Mouse (Mus musculus) hindbrain, embryonic 14.5 days (tissue): ENCODE measurements around the gene Ntf3. TPM values are rescaled to one million over a fixed set of nuclear protein-coding genes. Genes with fewer than 3 reads are reported as not detected.
A peak's percentile ranks its signal among the peaks of the same experiment; 100 is the strongest.

ENCODE experiments used
- ATAC-seq: fragments of 200-750 bp; cut with Nextera tagmentation; 2 replicates; pipeline ENCODE4 v1.8.0; 2017; ENCODE audit warnings: moderate number of reproducible peaks, mild to moderate bottlenecking, moderate TSS enrichment, moderate library complexity; ENCODE audit not compliant: low FRiP score
- DNase-seq: peaks from one replicate; pipeline ENCODE4 v3.0.0-alpha.2; 2015; ENCODE audit warnings: low spot score
- H3K27ac ChIP-seq: fragments of 300-500 bp; sonication (generic); 2 replicates; pipeline ENCODE4 v1.5.1; 2014; ENCODE audit warnings: mild to moderate bottlenecking, moderate library complexity
- H3K27me3 ChIP-seq: fragments of 300-500 bp; sonication (generic); 2 replicates; pipeline ENCODE4 v1.6.1; 2014; ENCODE audit warnings: mild to moderate bottlenecking, low read length, mixed read lengths; ENCODE audit not compliant: control insufficient read depth, insufficient read depth
- H3K36me3 ChIP-seq: fragments of 300-500 bp; sonication (generic); replicated peaks from 2 replicates; pipeline ENCODE4 v1.6.1; 2014; ENCODE audit not compliant: control insufficient read depth, insufficient read depth
- H3K4me1 ChIP-seq: fragments of 300-500 bp; sonication (generic); replicated peaks from 2 replicates; pipeline ENCODE4 v1.6.1; 2014; ENCODE audit warnings: antibody characterized with exemption, low read length, mixed read lengths; ENCODE audit not compliant: control insufficient read depth, insufficient read depth
- H3K4me2 ChIP-seq: fragments of 300-500 bp; sonication (generic); replicated peaks from 2 replicates; pipeline ENCODE4 v1.6.1; 2014; ENCODE audit warnings: mild to moderate bottlenecking, moderate library complexity
- H3K4me3 ChIP-seq: fragments of 300-500 bp; sonication (generic); replicated peaks from 2 replicates; pipeline ENCODE4 v1.5.1; 2014; ENCODE audit warnings: mild to moderate bottlenecking, low read length
- H3K9ac ChIP-seq: fragments of 300-500 bp; sonication (generic); 2 replicates; pipeline ENCODE4 v1.6.1; 2014
- H3K9me3 ChIP-seq: fragments of 300-500 bp; sonication (generic); 2 replicates; pipeline ENCODE4 v1.6.1; 2016; ENCODE audit warnings: low read length; ENCODE audit not compliant: control insufficient read depth
- WGBS: fragments of 180-500 bp; shearing (Covaris S2); extraction: QIAGEN DNeasy Blood & Tissue Kit; methylation state at CpG from one replicate; pipeline ENCODE4 v1.1.7; 2014; 5-methylcytosine and 5-hydroxymethylcytosine counted together
- polyA plus RNA-seq: library from polyadenylated mRNA; unstranded; fragments of >200 nt; fragmentation: Nextera tagmentation; extraction: Ambion mirVana; gene quantifications from 2 replicates; pipeline ENCODE4 v1.2.1, GENCODE M21; 2014

The Ntf3 gene
- polyA plus RNA-seq, 1 experiment from 2014 or later: 3.0 TPM

GRCm38 (mm10) chr6:126110892-126111835 is 55.5 kb downstream of the Ntf3 start:
- Histone ChIP-seq H3K4me1 (no peaks in the 10 kb centered on the region), H3K27me3 (no peaks in the 10 kb centered on the region), H3K36me3 (no peaks in the 10 kb centered on the region), H3K9ac (no peak overlapping the region), H3K27ac (no peak overlapping the region), H3K9me3 (no peaks in the 10 kb centered on the region), H3K4me3 (no peak overlapping the region), H3K4me2 (no peak overlapping the region)
- DNase-seq (no peak), ATAC-seq (no peak)
- WGBS: 92% methylated on average over 15 of the region's 15 CpGs

- WGBS: 83% methylated on average over 5 of the region's 5 CpGs
- no peak overlapping the region for H3K9ac ChIP-seq
- H3K4me1 ChIP-seq: no peaks in the 10 kb centered on the region
Observed at GRCm38 (mm10) chr6:126109184-126109583, 57.5 kb downstream of the Ntf3 start.

GRCm38 (mm10) chr6:126108771-126109170 is 57.9 kb downstream of the Ntf3 start:
- H3K4me1 ChIP-seq: no peaks in the 10 kb centered on the region
- 84% methylated on average over 2 of the region's 2 CpGs for WGBS
- no peak overlapping the region for H3K4me3 ChIP-seq
- DNase-seq (no peak), ATAC-seq (no peak)
- H3K27ac ChIP-seq: no peak overlapping the region
- H3K9me3 ChIP-seq: no peaks in the 10 kb centered on the region
- H3K36me3 ChIP-seq: no peaks in the 10 kb centered on the region
- no peak overlapping the region for H3K9ac ChIP-seq
- H3K4me2 ChIP-seq: no peak overlapping the region
- H3K27me3 ChIP-seq: no peaks in the 10 kb centered on the region

More at GRCm38 (mm10) chr6:126109184-126109583, 57.5 kb downstream of the Ntf3 start:
- Histone ChIP-seq H3K4me3 (no peak overlapping the region), H3K27ac (no peak overlapping the region), H3K4me2 (no peak overlapping the region), H3K9me3 (no peaks in the 10 kb centered on the region), H3K27me3 (no peaks in the 10 kb centered on the region), H3K36me3 (no peaks in the 10 kb centered on the region)
- DNase-seq (no peak), ATAC-seq (no peak)

- H3K4me1 ChIP-seq: no peaks in the 10 kb centered on the region
- ATAC-seq (no peak), DNase-seq (no peak)
- no peak overlapping the region for H3K9ac ChIP-seq
- H3K27ac ChIP-seq: no peak overlapping the region
- 74% methylated on average over 2 of the region's 2 CpGs for WGBS
- no peaks in the 10 kb centered on the region for H3K9me3 ChIP-seq
- no peaks in the 10 kb centered on the region for H3K36me3 ChIP-seq
- H3K27me3 ChIP-seq: no peaks in the 10 kb centered on the region
- H3K4me2 ChIP-seq: no peak overlapping the region
- no peak overlapping the region for H3K4me3 ChIP-seq
Observed at GRCm38 (mm10) chr6:126107398-126107797, 59.3 kb downstream of the Ntf3 start.

GRCm38 (mm10) chr6:126106798-126107173 is 59.9 kb downstream of the Ntf3 start:
- Histone ChIP-seq H3K4me2 (no peak overlapping the region), H3K27me3 (no peaks in the 10 kb centered on the region), H3K9me3 (no peaks in the 10 kb centered on the region), H3K36me3 (no peaks in the 10 kb centered on the region), H3K27ac (no peak overlapping the region), H3K4me1 (no peaks in the 10 kb centered on the region), H3K9ac (no peak overlapping the region), H3K4me3 (no peak overlapping the region)
- WGBS: 68% methylated on average over 2 of the region's 2 CpGs
- ATAC-seq: no peak
- DNase-seq: no peak

GRCm38 (mm10) chr6:126106051-126106797 is 60.5 kb downstream of the Ntf3 start:
- ATAC-seq: peak; percentile 34; the same call in 1 of the 2 replicates
- 85% methylated on average over 7 of the region's 7 CpGs for WGBS

GRCm38 (mm10) chr6:126105083-126105740 is 61.5 kb downstream of the Ntf3 start:
- H3K9ac ChIP-seq: no peak overlapping the region
- H3K9me3 ChIP-seq: no peaks in the 10 kb centered on the region
- no peak overlapping the region for H3K4me3 ChIP-seq
- H3K27me3 ChIP-seq: no peaks in the 10 kb centered on the region
- H3K4me1 ChIP-seq: no peaks in the 10 kb centered on the region
- 77% methylated on average over 12 of the region's 12 CpGs for WGBS
- no peaks in the 10 kb centered on the region for H3K36me3 ChIP-seq
- DNase-seq (no peak), ATAC-seq (no peak)
- H3K4me2 ChIP-seq: no peak overlapping the region
- H3K27ac ChIP-seq: no peak overlapping the region

More at GRCm38 (mm10) chr6:126106051-126106797, 60.5 kb downstream of the Ntf3 start:
- H3K36me3 ChIP-seq: no peaks in the 10 kb centered on the region
- H3K27ac ChIP-seq: no peak overlapping the region
- H3K9ac ChIP-seq: no peak overlapping the region
- no peaks in the 10 kb centered on the region for H3K9me3 ChIP-seq
- no peak overlapping the region for H3K4me2 ChIP-seq
- no peak overlapping the region for H3K4me3 ChIP-seq
- no peaks in the 10 kb centered on the region for H3K27me3 ChIP-seq
- peak; percentile 24 for DNase-seq
- no peaks in the 10 kb centered on the region for H3K4me1 ChIP-seq

- Histone ChIP-seq H3K9me3 (no peaks in the 10 kb centered on the region), H3K9ac (no peak overlapping the region), H3K4me1 (no peaks in the 10 kb centered on the region), H3K27me3 (no peaks in the 10 kb centered on the region), H3K36me3 (no peaks in the 10 kb centered on the region), H3K27ac (no peak overlapping the region), H3K4me3 (no peak overlapping the region), H3K4me2 (no peak overlapping the region)
- ATAC-seq: no peak
- 64% methylated on average over 6 of the region's 6 CpGs for WGBS
- DNase-seq: no peak
Observed at GRCm38 (mm10) chr6:126102571-126102970, 64.1 kb downstream of the Ntf3 start.

GRCm38 (mm10) chr6:126102007-126102406 is 64.7 kb downstream of the Ntf3 start:
- Histone ChIP-seq H3K4me1 (no peaks in the 10 kb centered on the region), H3K9me3 (no peaks in the 10 kb centered on the region), H3K4me2 (no peak overlapping the region), H3K27me3 (no peaks in the 10 kb centered on the region), H3K36me3 (no peaks in the 10 kb centered on the region), H3K9ac (no peak overlapping the region), H3K4me3 (no peak overlapping the region), H3K27ac (no peak overlapping the region)
- WGBS: 93% methylated on average over 11 of the region's 11 CpGs
- ATAC-seq: no peak
- DNase-seq: no peak
